13 mouse cellular contexts compared by ENCODE assay signal in genomic region chr2:36093914-36094475, GRCm38 (mm10). TPM values are rescaled to one million over a fixed set of nuclear protein-coding genes. Genes with fewer than 3 reads are reported as not detected.
DNase-seq lines count a peak whose midpoint lies in the region; ATAC-seq and TF ChIP-seq lines count a peak whose summit lies in the region.
"Had no signal": no experiment of that assay in that cellular context is flagged by ENCODE, and none has a peak within 500 bp of the region (broad histone marks: within the 10 kb centered on the region; RNA-seq: fewer than 3 reads in every experiment).

No protein-coding gene starts in this region.

- ATAC-seq in forebrain, embryonic 13.5 days = no peak
- ATAC-seq in forebrain, embryonic 11.5 days (replicated peaks; ENCODE audit: low FRiP score) = no peak
- no peak for ATAC-seq in megakaryocyte, adult 5-6 weeks (ENCODE audit: poor library complexity, severe bottlenecking)
- ATAC-seq in forebrain, embryonic 14.5 days = no peak
- no peak for ATAC-seq in midbrain, postnatal 0 days (ENCODE audit: low FRiP score)
- ATAC-seq in cerebellum, adult (ENCODE audit: insufficient number of reproducible peaks, low FRiP score, low TSS enrichment) = no peak

- 0 out of 2 replicates have a peak overlapping the region, but pooled peaks have one; percentile 17 for H3K9ac ChIP-seq in forebrain, embryonic 13.5 days
- no peak overlapping the region for H3K9ac ChIP-seq in forebrain, embryonic 11.5 days (ENCODE audit: low read length)
- H3K9ac ChIP-seq in forebrain, embryonic 14.5 days (ENCODE audit: low read length) = peak overlapping the region; percentile 13; the same call in 1 of the 2 replicates
- no peak overlapping the region for H3K9ac ChIP-seq in midbrain, postnatal 0 days (replicated peaks; ENCODE audit: low read length, poor library complexity, severe bottlenecking)
- H3K9ac ChIP-seq: liver, embryonic 13.5 days had no signal

- no peak for TF ChIP-seq CTCF in midbrain, postnatal 0 days (IDR thresholded peaks at IDR 0.05)

- H3K36me3 ChIP-seq in forebrain, embryonic 13.5 days (ENCODE audit: poor library complexity, severe bottlenecking) = no peaks in the 10 kb centered on the region
- H3K36me3 ChIP-seq in forebrain, embryonic 11.5 days (ENCODE audit: control insufficient read depth, insufficient read depth, low read length) = no peaks in the 10 kb centered on the region
- H3K36me3 ChIP-seq in megakaryocyte, embryonic 14.5 days (replicated peaks; ENCODE audit: low read length) = no peaks in the 10 kb centered on the region
- H3K36me3 ChIP-seq in forebrain, embryonic 14.5 days (ENCODE audit: control insufficient read depth, insufficient read depth, low read length) = no peaks in the 10 kb centered on the region
- H3K36me3 ChIP-seq in midbrain, postnatal 0 days (ENCODE audit: insufficient read depth, low read length) = no peaks in the 10 kb centered on the region
- H3K36me3 ChIP-seq: liver, embryonic 13.5 days had no signal

- no peak overlapping the region for H3K27ac ChIP-seq in forebrain, embryonic 13.5 days
- H3K27ac ChIP-seq in forebrain, embryonic 11.5 days (ENCODE audit: low read depth, low read length) = no peak overlapping the region
- H3K27ac ChIP-seq in forebrain, embryonic 14.5 days (ENCODE audit: low read depth, low read length) = no peak overlapping the region
- H3K27ac ChIP-seq in midbrain, postnatal 0 days (ENCODE audit: low read depth, low read length) = no peak overlapping the region
- H3K27ac ChIP-seq: heart, adult 2 months; liver, embryonic 13.5 days had no signal

- no peak for DNase-seq in forebrain, embryonic 11.5 days (ENCODE audit: low spot score)
- no peak for DNase-seq in forebrain, embryonic 14.5 days (ENCODE audit: low spot score)
- DNase-seq in midbrain, postnatal 0 days (ENCODE audit: low spot score) = no peak
- DNase-seq in B cell, adult 2 months = no peak
- DNase-seq: heart, adult 2 months; liver, embryonic 13.5 days; thymus, postnatal 14 days had no signal

- no peaks in the 10 kb centered on the region for H3K9me3 ChIP-seq in forebrain, embryonic 13.5 days (replicated peaks)
- no peaks in the 10 kb centered on the region for H3K9me3 ChIP-seq in forebrain, embryonic 11.5 days (ENCODE audit: control insufficient read depth, low read length)
- no peaks in the 10 kb centered on the region for H3K9me3 ChIP-seq in megakaryocyte, embryonic 14.5 days
- no peaks in the 10 kb centered on the region for H3K9me3 ChIP-seq in forebrain, embryonic 14.5 days (replicated peaks; ENCODE audit: control insufficient read depth, low read length)
- no peaks in the 10 kb centered on the region for H3K9me3 ChIP-seq in midbrain, postnatal 0 days (ENCODE audit: low read length)
- H3K9me3 ChIP-seq: liver, embryonic 13.5 days had no signal

- 4% methylated on average over 31 of the region's 31 CpGs for WGBS in forebrain, embryonic 13.5 days
- WGBS in forebrain, embryonic 11.5 days = 2% methylated on average over 31 of the region's 31 CpGs
- WGBS in forebrain, embryonic 14.5 days = 3% methylated on average over 31 of the region's 31 CpGs
- WGBS in midbrain, postnatal 0 days = 2% methylated on average over 31 of the region's 31 CpGs

- H3K4me2 ChIP-seq in forebrain, embryonic 13.5 days = peak overlapping the region; percentile 64
- no peak overlapping the region for H3K4me2 ChIP-seq in forebrain, embryonic 11.5 days (ENCODE audit: low read depth, low read length, severe bottlenecking)
- H3K4me2 ChIP-seq in forebrain, embryonic 14.5 days (ENCODE audit: low read length) = peak overlapping the region; percentile 31
- 0 out of 2 replicates have a peak overlapping the region, but pooled peaks have one; percentile 5 for H3K4me2 ChIP-seq in midbrain, postnatal 0 days (ENCODE audit: low read depth, low read length, poor library complexity, severe bottlenecking)
- H3K4me2 ChIP-seq: liver, embryonic 13.5 days had no signal

- H3K4me1 ChIP-seq in forebrain, embryonic 13.5 days = peaks cover 24% of the 10 kb centered on the region
- H3K4me1 ChIP-seq in forebrain, embryonic 11.5 days (replicated peaks; ENCODE audit: control insufficient read depth, insufficient read depth, low read length) = peaks cover 9% of the 10 kb centered on the region; the same call in 1 of the 2 replicates
- peaks cover 54% of the 10 kb centered on the region for H3K4me1 ChIP-seq in megakaryocyte, embryonic 14.5 days
- H3K4me1 ChIP-seq in forebrain, embryonic 14.5 days (ENCODE audit: control insufficient read depth, insufficient read depth, low read length) = peaks cover 7% of the 10 kb centered on the region
- H3K4me1 ChIP-seq in midbrain, postnatal 0 days (ENCODE audit: insufficient read depth, low read length) = peaks cover 4% of the 10 kb centered on the region; the same call in 1 of the 2 replicates

- peak overlapping the region; percentile 14 for H3K4me3 ChIP-seq in forebrain, embryonic 13.5 days
- H3K4me3 ChIP-seq in forebrain, embryonic 11.5 days (ENCODE audit: low read depth, low read length) = no peak overlapping the region
- H3K4me3 ChIP-seq in megakaryocyte, embryonic 14.5 days (replicated peaks) = peak overlapping the region; percentile 51
- H3K4me3 ChIP-seq in forebrain, embryonic 14.5 days (ENCODE audit: low read depth, low read length) = 0 out of 2 replicates have a peak overlapping the region, but pooled peaks have one; percentile 6
- H3K4me3 ChIP-seq in midbrain, postnatal 0 days (ENCODE audit: low read depth, low read length) = no peak overlapping the region
- H3K4me3 ChIP-seq: heart, adult 2 months; liver, embryonic 13.5 days had no signal

- peaks cover 99% of the 10 kb centered on the region for H3K27me3 ChIP-seq in forebrain, embryonic 13.5 days
- peaks cover 96% of the 10 kb centered on the region for H3K27me3 ChIP-seq in forebrain, embryonic 11.5 days (ENCODE audit: control insufficient read depth, insufficient read depth, low read length)
- peaks cover 100% of the 10 kb centered on the region for H3K27me3 ChIP-seq in megakaryocyte, embryonic 14.5 days (replicated peaks)
- peaks cover 92% of the 10 kb centered on the region for H3K27me3 ChIP-seq in forebrain, embryonic 14.5 days (replicated peaks; ENCODE audit: control insufficient read depth, insufficient read depth, low read length)
- H3K27me3 ChIP-seq in midbrain, postnatal 0 days (ENCODE audit: insufficient read depth, low read length) = peaks cover 85% of the 10 kb centered on the region

RNA-seq across cellular contexts. Expression of gene Lhx6, which starts 11.2 kb away (rescaled TPM):
- polyA plus RNA-seq in forebrain, embryonic 13.5 days (2015; fragmentation: Nextera tagmentation; extraction: Ambion mirVana) = 25.9 and 33.7 TPM in 2 replicates
- polyA plus RNA-seq in forebrain, embryonic 11.5 days (2014; fragmentation: Nextera tagmentation; extraction: Ambion mirVana) = 10.6 and 19.0 TPM in 2 replicates
- 0.18 TPM in 1 of 2 replicates, not detected in the other for polyA plus RNA-seq in megakaryocyte, embryonic 14.5 days (2012; ENCODE audit: insufficient read depth, low replicate concordance)
- not detected in 2 replicates for total RNA-seq in megakaryocyte, adult 5-6 weeks (2015)
- not detected in 2 replicates for total RNA-seq in megakaryocyte, adult 5-6 weeks (2017)
- 14.7 and 27.3 TPM in 2 replicates for polyA plus RNA-seq in forebrain, embryonic 14.5 days (2014; fragmentation: Nextera tagmentation; extraction: Ambion mirVana)
- 0.60 and 1.9 TPM in 2 replicates for total RNA-seq in midbrain, postnatal 0 days (2014; rRNA removed)
- polyA plus RNA-seq in midbrain, postnatal 0 days (2015; fragmentation: Nextera tagmentation; extraction: Ambion mirVana) = 1.6 and 2.5 TPM in 2 replicates
- total RNA-seq: megakaryocyte-erythroid progenitor cell, adult 5-6 weeks; neutrophil, adult 5-6 weeks had no signal

RNA-seq across cellular contexts. Expression of gene Mrrf, which starts 42.2 kb away (rescaled TPM):
- polyA plus RNA-seq in forebrain, embryonic 13.5 days (2015; fragmentation: Nextera tagmentation; extraction: Ambion mirVana) = 25.7 and 27.2 TPM in 2 replicates
- polyA plus RNA-seq in forebrain, embryonic 11.5 days (2014; fragmentation: Nextera tagmentation; extraction: Ambion mirVana) = 23.2 and 28.2 TPM in 2 replicates
- polyA plus RNA-seq in megakaryocyte, embryonic 14.5 days (2012; ENCODE audit: insufficient read depth, low replicate concordance) = 2.5 and 6.8 TPM in 2 replicates
- 9.3 and 10.1 TPM in 2 replicates for total RNA-seq in megakaryocyte, adult 5-6 weeks (2015)
- 22.5 and 23.6 TPM in 2 replicates for total RNA-seq in megakaryocyte, adult 5-6 weeks (2017)
- polyA plus RNA-seq in forebrain, embryonic 14.5 days (2014; fragmentation: Nextera tagmentation; extraction: Ambion mirVana) = 37.2 and 39.9 TPM in 2 replicates
- total RNA-seq in midbrain, postnatal 0 days (2014; rRNA removed) = 12.2 and 13.7 TPM in 2 replicates
- polyA plus RNA-seq in midbrain, postnatal 0 days (2015; fragmentation: Nextera tagmentation; extraction: Ambion mirVana) = 16.7 and 16.8 TPM in 2 replicates

RNA-seq across cellular contexts. Expression of gene Rbm18, which starts 42.6 kb away (rescaled TPM):
- polyA plus RNA-seq in forebrain, embryonic 13.5 days (2015; fragmentation: Nextera tagmentation; extraction: Ambion mirVana) = 140 and 143 TPM in 2 replicates
- polyA plus RNA-seq in forebrain, embryonic 11.5 days (2014; fragmentation: Nextera tagmentation; extraction: Ambion mirVana) = 98.2 and 100 TPM in 2 replicates
- polyA plus RNA-seq in megakaryocyte, embryonic 14.5 days (2012; ENCODE audit: insufficient read depth, low replicate concordance) = 4.2 TPM in 1 of 2 replicates, not detected in the other
- 36.4 and 37.8 TPM in 2 replicates for total RNA-seq in megakaryocyte, adult 5-6 weeks (2015)
- total RNA-seq in megakaryocyte, adult 5-6 weeks (2017) = 21.7 and 22.1 TPM in 2 replicates
- polyA plus RNA-seq in forebrain, embryonic 14.5 days (2014; fragmentation: Nextera tagmentation; extraction: Ambion mirVana) = 166 and 187 TPM in 2 replicates
- total RNA-seq in midbrain, postnatal 0 days (2014; rRNA removed) = 56.6 and 59.0 TPM in 2 replicates
- 99.6 and 102 TPM in 2 replicates for polyA plus RNA-seq in midbrain, postnatal 0 days (2015; fragmentation: Nextera tagmentation; extraction: Ambion mirVana)

RNA-seq across cellular contexts. Expression of gene Morn5, which starts 44.7 kb away (rescaled TPM):
- 2.0 and 4.1 TPM in 2 replicates for polyA plus RNA-seq in forebrain, embryonic 13.5 days (2015; fragmentation: Nextera tagmentation; extraction: Ambion mirVana)
- polyA plus RNA-seq in forebrain, embryonic 11.5 days (2014; fragmentation: Nextera tagmentation; extraction: Ambion mirVana) = 0.47 and 0.68 TPM in 2 replicates
- polyA plus RNA-seq in megakaryocyte, embryonic 14.5 days (2012; ENCODE audit: insufficient read depth, low replicate concordance) = not detected in 2 replicates
- 0.25 TPM in 1 of 2 replicates, not detected in the other for total RNA-seq in megakaryocyte, adult 5-6 weeks (2015)
- total RNA-seq in megakaryocyte, adult 5-6 weeks (2017) = not detected in 2 replicates
- 2.6 and 3.4 TPM in 2 replicates for polyA plus RNA-seq in forebrain, embryonic 14.5 days (2014; fragmentation: Nextera tagmentation; extraction: Ambion mirVana)
- total RNA-seq in midbrain, postnatal 0 days (2014; rRNA removed) = 1.4 and 3.8 TPM in 2 replicates
- 2.1 and 3.5 TPM in 2 replicates for polyA plus RNA-seq in midbrain, postnatal 0 days (2015; fragmentation: Nextera tagmentation; extraction: Ambion mirVana)
- total RNA-seq: heart, adult 2 months; megakaryocyte-erythroid progenitor cell, adult 5-6 weeks; neutrophil, adult 5-6 weeks had no signal
- polyA plus RNA-seq: liver, embryonic 13.5 days had no signal

RNA-seq across cellular contexts. Expression of gene Ndufa8, which starts 44.8 kb away (rescaled TPM):
- polyA plus RNA-seq in forebrain, embryonic 13.5 days (2015; fragmentation: Nextera tagmentation; extraction: Ambion mirVana) = 222 and 237 TPM in 2 replicates
- 177 and 184 TPM in 2 replicates for polyA plus RNA-seq in forebrain, embryonic 11.5 days (2014; fragmentation: Nextera tagmentation; extraction: Ambion mirVana)
- polyA plus RNA-seq in megakaryocyte, embryonic 14.5 days (2012; ENCODE audit: insufficient read depth, low replicate concordance) = 30.0 and 76.6 TPM in 2 replicates
- 87.6 and 88.1 TPM in 2 replicates for total RNA-seq in megakaryocyte, adult 5-6 weeks (2015)
- total RNA-seq in megakaryocyte, adult 5-6 weeks (2017) = 35.7 and 48.5 TPM in 2 replicates
- polyA plus RNA-seq in forebrain, embryonic 14.5 days (2014; fragmentation: Nextera tagmentation; extraction: Ambion mirVana) = 283 and 287 TPM in 2 replicates
- total RNA-seq in midbrain, postnatal 0 days (2014; rRNA removed) = 87.4 and 95.2 TPM in 2 replicates
- 339 and 388 TPM in 2 replicates for polyA plus RNA-seq in midbrain, postnatal 0 days (2015; fragmentation: Nextera tagmentation; extraction: Ambion mirVana)

Comparison
In these comparisons a context has a peak if more than half of its experiments do, and no peak if none do; other contexts are left out.
1. H3K4me3 ChIP-seq: peak in forebrain, embryonic 13.5 days (single experiment), megakaryocyte, embryonic 14.5 days (single experiment) and forebrain, embryonic 14.5 days (single experiment); none in forebrain, embryonic 11.5 days (single experiment) and midbrain, postnatal 0 days (single experiment).
2. H3K9ac ChIP-seq: peak in forebrain, embryonic 13.5 days (single experiment) and forebrain, embryonic 14.5 days (single experiment); none in forebrain, embryonic 11.5 days (single experiment) and midbrain, postnatal 0 days (single experiment).
3. RNA of gene Rbm18, which starts 42.6 kb away (polyA plus RNA-seq): 166 to 187 TPM in forebrain, embryonic 14.5 days, 140 to 143 TPM in forebrain, embryonic 13.5 days, 99.6 to 102 TPM in midbrain, postnatal 0 days and 98.2 to 100 TPM in forebrain, embryonic 11.5 days; 4.2 TPM in megakaryocyte, embryonic 14.5 days; every median in the first group is over 10 times any median in the second.